Mouse (Mus musculus): ENCODE measurements at regions not wholly inside any gene's neighbourhood (a gene's known extent, or its start where the extent isn't known, plus 50 kb on each side); places are given as distances from the start of the nearest gene placed in this dataset.
"Not testable (repeated sequence)": the region's sequence is repeated elsewhere in the genome, so short reads cannot be mapped to it uniquely, and the experiment has no call there.

- no peak for DNase-seq
These were observed 366.5 kb upstream of the Grid2 start for GRCm38 (mm10) chr6:62889194-62889593.

GRCm38 (mm10) chr6:62912758-62913157 is 342.9 kb upstream of the Grid2 start:
- no peak for DNase-seq

- not testable (repeated sequence) for DNase-seq
These were observed 338.6 kb upstream of the Grid2 start for GRCm38 (mm10) chr6:62917059-62917458.

GRCm38 (mm10) chr6:62917956-62918355 is 337.7 kb upstream of the Grid2 start:
- no peak for DNase-seq

GRCm38 (mm10) chr6:62919092-62919491 is 336.6 kb upstream of the Grid2 start:
- DNase-seq: peak; percentile 22 to 30
